Mouse (Mus musculus) midbrain, embryonic 15.5 days (tissue): ENCODE measurements around the gene Fancg. TPM values are rescaled to one million over a fixed set of nuclear protein-coding genes. Genes with fewer than 3 reads are reported as not detected.

Experiments
- ATAC-seq: fragments of 200-750 bp; cut with Nextera tagmentation; replicated peaks from 2 replicates; pipeline ENCODE4 v1.8.0; 2017; ENCODE audit warnings: moderate TSS enrichment
- H3K27ac ChIP-seq: fragments of 300-500 bp; sonication (generic); 2 replicates; pipeline ENCODE4 v1.5.1; 2015; ENCODE audit warnings: mild to moderate bottlenecking, inconsistent platforms
- H3K27me3 ChIP-seq: fragments of 300-500 bp; sonication (generic); replicated peaks from 2 replicates; pipeline ENCODE4 v1.6.1; 2015; ENCODE audit warnings: inconsistent platforms
- H3K36me3 ChIP-seq: fragments of 300-500 bp; sonication (generic); replicated peaks from 2 replicates; pipeline ENCODE4 v1.6.1; 2015; ENCODE audit warnings: inconsistent platforms
- H3K4me1 ChIP-seq: fragments of 300-500 bp; sonication (generic); 2 replicates; pipeline ENCODE4 v1.6.1; 2015; ENCODE audit warnings: inconsistent platforms
- H3K4me2 ChIP-seq: fragments of 300-500 bp; sonication (generic); 2 replicates; pipeline ENCODE4 v1.6.1; 2015; ENCODE audit warnings: inconsistent platforms, mild to moderate bottlenecking, moderate library complexity
- H3K4me3 ChIP-seq: fragments of 300-500 bp; sonication (generic); 2 replicates; pipeline ENCODE4 v1.5.1; 2015; ENCODE audit warnings: mild to moderate bottlenecking, inconsistent platforms
- H3K9ac ChIP-seq: fragments of 300-500 bp; sonication (generic); 2 replicates; pipeline ENCODE4 v1.6.1; 2015; ENCODE audit warnings: mild to moderate bottlenecking, inconsistent platforms
- H3K9me3 ChIP-seq: fragments of 300-500 bp; sonication (generic); 2 replicates; pipeline ENCODE4 v1.6.1; 2016; ENCODE audit warnings: inconsistent platforms
- WGBS: fragments of 180-500 bp; shearing (Covaris S2); methylation state at CpG from one replicate; pipeline ENCODE4 v1.1.7; 2015; ENCODE audit warnings: mixed read lengths; 5-methylcytosine and 5-hydroxymethylcytosine counted together
- polyA plus RNA-seq: library from polyadenylated mRNA; unstranded; fragments of >200 nt; fragmentation: Nextera tagmentation; extraction: Ambion mirVana; gene quantifications from 2 replicates; pipeline ENCODE4 v1.2.1, GENCODE M21; 2015

The Fancg gene
- polyA plus RNA-seq, 1 experiment from 2014 or later = 29.5 TPM

DNA sequence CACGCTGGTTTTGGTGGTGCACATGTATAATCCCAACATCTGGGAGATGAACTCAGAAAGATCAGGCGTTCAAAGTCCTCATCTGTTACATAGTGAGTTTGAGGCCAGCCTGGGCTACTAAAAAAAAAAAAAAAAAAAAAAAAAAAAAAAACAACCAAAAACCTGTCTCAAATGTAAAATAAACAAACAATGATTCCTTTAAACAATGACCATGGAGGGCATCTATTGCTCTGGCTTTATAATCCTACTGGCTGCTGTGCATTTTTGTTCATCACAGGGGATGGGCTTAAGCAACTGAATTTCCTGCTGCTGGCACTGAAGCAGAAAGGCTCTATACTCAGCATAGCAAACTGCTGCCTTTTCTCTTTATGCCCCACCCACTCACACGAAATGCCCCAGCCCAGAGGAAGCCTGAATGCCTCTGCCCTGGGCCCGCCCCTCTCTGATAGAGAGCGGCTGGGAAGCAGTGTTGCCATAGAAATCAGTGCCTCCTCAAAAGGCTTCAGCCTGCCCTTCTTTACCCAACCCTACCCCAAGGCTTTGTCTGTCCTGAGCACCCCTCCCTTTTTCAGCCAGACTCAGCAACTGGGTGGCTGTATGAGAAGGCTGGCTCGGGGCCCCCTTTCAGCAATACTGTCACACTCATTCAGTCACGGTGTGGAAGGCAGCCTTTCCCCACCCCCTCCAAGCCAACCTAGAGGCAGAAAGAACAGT, 33.5 kb upstream of the Fancg start:
- Histone ChIP-seq H3K4me2 (peak overlapping the region; percentile 81), H3K27me3 (no peaks in the 10 kb centered on the region), H3K36me3 (no peaks in the 10 kb centered on the region), H3K4me3 (peak overlapping the region; percentile 54), H3K4me1 (peaks cover 45% of the 10 kb centered on the region), H3K27ac (peak overlapping the region; percentile 90), H3K9me3 (no peaks in the 10 kb centered on the region), H3K9ac (peak overlapping the region; percentile 63)
- ATAC-seq = peak; percentile 48
- 5% methylated on average over 7 of the region's 7 CpGs for WGBS

DNA sequence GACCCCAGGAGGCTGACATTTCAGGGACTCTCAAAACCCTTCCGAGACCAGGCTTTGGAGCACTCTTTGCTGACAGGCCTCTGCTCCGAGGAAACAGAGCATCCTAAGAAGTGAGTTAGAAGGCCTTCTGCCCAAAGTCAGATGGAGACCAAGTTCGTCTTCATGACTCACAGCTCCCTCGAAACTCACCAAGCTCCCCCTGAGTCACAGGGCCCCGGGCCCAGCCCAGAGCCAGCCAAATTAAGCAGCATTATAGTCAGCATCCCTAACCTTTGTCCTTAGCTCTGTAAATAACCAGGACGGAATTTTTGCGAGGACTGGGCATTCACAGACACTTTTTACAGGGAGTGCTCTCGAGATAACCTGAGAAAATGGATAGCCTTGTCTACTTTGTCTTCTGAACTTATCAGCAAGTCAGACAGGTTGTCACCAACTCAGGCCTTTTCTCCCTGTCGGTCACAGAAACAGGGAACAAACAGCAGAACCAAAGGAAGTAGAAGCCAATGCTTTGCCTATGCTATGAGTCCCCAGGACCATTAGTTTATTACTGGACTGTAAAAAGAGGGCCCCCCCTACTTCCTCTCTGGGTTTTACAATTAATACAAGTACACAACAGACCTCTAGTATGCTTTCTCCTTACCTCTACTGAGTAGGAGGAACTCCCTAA, 30.7 kb upstream of the Fancg start:
- Histone ChIP-seq H3K9me3 (no peaks in the 10 kb centered on the region), H3K36me3 (peaks cover 8% of the 10 kb centered on the region), H3K4me2 (peak overlapping the region; percentile 20; the same call in 1 of the 2 replicates), H3K4me3 (no peak overlapping the region), H3K27me3 (no peaks in the 10 kb centered on the region), H3K9ac (no peak overlapping the region), H3K27ac (peak overlapping the region; percentile 46), H3K4me1 (peaks cover 54% of the 10 kb centered on the region)
- no peak for ATAC-seq
- 51% methylated on average over 9 of the region's 9 CpGs for WGBS

DNA sequence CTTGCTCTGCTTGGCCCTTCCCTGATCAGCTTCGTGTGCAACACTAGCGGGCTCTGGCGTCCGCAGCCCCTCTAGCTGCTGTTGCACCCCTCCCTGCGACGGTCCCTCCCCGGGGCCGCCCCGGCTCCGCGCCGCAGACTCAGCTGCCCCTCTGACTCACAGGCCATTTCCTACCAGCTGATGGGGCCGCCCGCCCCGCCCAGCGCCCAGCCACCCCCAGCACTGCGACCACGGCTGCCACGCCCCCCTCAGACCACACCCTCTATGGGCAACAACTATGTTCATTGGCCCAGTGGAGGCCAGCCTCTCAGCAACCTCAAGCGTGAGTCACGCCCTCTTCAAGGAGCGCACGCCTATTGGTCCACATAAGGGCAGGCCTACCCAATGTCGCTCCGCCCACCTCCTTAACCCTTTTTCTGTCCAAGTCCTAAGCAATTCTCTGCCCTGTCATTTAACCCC, 29.8 kb upstream of the Fancg start:
- peak overlapping the region; percentile 79 for H3K27ac ChIP-seq
- H3K4me1 ChIP-seq = peaks cover 53% of the 10 kb centered on the region
- ATAC-seq = peak; percentile 97
- no peaks in the 10 kb centered on the region for H3K27me3 ChIP-seq
- no peaks in the 10 kb centered on the region for H3K9me3 ChIP-seq
- H3K4me3 ChIP-seq = peak overlapping the region; percentile 76
- H3K4me2 ChIP-seq = peak overlapping the region; percentile 62
- under 1% methylated on average over 25 of the region's 25 CpGs for WGBS
- peak overlapping the region; percentile 74 for H3K9ac ChIP-seq
- peaks cover 17% of the 10 kb centered on the region for H3K36me3 ChIP-seq

DNA sequence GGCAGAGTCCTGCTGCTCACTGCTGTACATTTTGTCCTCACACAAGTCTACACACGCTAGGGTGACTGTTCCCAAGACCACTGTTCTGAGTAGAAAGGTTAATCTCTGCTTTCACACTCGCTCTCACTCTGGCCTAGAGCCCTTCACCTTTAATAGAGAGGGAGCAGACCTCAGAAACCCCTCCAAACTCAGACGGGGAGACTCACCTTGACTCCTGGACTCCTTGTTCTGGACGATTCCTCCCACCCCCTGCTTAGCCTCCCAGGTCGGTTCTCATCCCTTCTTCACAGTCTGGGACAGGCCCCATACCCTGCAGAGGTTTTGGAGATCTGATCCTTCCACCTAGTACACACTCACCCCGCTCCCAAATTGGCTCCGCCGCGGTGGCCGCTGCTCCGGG, 29.3 kb upstream of the Fancg start:
- Histone ChIP-seq H3K4me1 (peaks cover 48% of the 10 kb centered on the region), H3K9me3 (no peaks in the 10 kb centered on the region), H3K4me3 (peak overlapping the region; percentile 76), H3K27me3 (no peaks in the 10 kb centered on the region), H3K27ac (peak overlapping the region; percentile 79), H3K9ac (peak overlapping the region; percentile 74), H3K4me2 (peak overlapping the region; percentile 62), H3K36me3 (peaks cover 21% of the 10 kb centered on the region)
- ATAC-seq = peak; percentile 38
- 1% methylated on average over 11 of the region's 11 CpGs for WGBS

DNA sequence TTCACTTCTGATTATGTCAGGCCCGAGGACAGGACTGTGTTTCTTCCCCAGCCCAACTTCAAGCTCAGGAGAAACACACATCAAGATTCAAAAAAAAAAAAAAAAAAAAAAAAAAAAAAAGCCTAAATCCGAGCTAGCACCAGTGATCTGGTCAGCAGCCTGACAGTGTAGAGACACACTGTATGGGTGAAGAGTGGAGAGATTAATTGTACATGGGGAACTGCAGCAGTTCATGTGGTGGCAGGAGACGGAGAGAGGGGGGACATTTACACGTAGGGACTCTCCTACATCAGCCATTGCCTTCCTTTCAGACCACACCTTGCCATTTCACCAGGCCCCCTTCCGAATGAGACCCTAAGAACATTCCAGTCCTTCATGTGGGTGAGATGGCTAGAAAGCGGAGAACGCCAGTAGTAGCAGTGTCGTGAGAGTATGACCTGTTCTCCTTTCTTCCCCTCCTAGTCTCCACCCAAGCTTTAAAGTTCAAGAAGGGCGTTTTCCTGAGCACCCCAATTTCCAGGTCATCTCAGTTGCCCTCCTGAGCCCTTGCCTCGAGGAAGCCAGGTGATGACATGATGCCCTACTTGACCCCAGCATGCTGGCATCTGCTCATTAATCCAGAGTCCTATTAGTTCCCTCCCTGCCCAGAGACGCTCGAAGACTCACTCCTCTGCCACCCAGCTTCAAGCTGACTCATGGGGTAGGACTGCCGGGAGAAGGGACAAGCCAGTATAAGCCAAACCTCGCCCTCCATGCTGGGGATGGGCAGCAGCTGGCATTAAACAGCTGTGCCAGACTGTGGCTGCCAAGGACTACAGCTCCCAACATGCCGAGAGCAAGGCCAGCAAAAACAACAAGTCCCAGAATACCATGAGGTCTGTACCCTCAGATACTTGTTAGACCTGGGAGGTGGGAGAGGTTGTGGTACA, 28.5 kb upstream of the Fancg start:
- no peak for ATAC-seq
- peak overlapping the region; percentile 74 for H3K9ac ChIP-seq
- no peaks in the 10 kb centered on the region for H3K27me3 ChIP-seq
- H3K4me3 ChIP-seq = peak overlapping the region; percentile 76
- peak overlapping the region; percentile 79 for H3K27ac ChIP-seq
- peaks cover 29% of the 10 kb centered on the region for H3K36me3 ChIP-seq
- H3K4me2 ChIP-seq = peak overlapping the region; percentile 62
- H3K9me3 ChIP-seq = no peaks in the 10 kb centered on the region
- peaks cover 40% of the 10 kb centered on the region for H3K4me1 ChIP-seq
- WGBS = 55% methylated on average over 15 of the region's 15 CpGs

DNA sequence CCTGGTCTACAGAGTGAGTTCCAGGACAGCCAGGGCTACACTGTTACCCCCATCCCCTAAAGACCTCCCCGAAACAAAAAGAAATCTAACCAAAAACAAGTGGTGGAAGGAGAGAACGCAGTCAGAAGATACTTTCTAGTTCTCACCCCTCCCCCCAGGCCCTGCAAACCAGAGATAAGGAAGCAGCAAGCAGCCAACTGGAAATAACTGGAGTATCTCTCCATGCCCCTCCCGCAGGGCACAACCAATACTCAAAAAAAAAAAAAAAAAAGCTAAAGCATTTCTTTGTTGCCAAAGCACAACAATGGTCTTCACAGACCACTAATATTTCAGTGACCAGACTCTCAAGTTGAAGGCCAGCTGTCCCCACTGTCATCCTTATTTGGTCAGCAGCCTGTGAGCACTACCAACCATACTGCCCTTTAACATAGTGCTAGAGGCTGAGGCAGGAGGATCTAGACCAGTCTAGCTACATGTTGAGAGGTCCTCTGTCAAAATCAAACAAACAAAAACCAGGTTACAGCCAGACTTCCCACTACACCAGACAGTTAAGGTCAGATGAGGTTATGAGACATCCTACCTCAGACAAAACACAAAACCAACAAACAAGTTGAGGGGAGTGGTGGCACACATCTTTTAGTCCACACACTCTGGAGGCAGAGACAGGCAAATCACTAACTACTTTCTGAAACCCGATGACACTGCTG, 27.7 kb upstream of the Fancg start:
- H3K4me3 ChIP-seq = peak overlapping the region; percentile 76; the same call in 1 of the 2 replicates
- no peak for ATAC-seq

DNA sequence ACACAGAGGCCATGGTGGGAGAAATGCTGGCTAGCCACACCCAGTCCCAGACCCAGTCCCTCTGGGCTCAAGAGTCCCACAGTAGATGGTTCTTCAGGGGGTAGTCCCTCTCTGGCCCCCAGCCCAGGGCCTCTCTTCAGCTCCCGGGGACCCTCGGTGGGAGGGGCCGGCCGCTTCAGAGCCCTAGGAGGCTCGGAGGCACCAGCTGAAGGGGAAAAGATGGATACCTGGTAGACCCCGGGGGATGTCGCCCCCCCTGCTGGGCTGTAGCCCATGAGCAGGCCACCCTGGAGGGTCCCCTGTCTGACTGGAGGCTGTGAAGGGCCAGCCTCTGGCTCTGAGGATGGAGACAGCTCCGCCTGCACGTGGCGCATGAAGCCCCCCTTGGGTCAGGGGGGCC, 26.1 kb upstream of the Fancg start:
- H3K9ac ChIP-seq = no peak overlapping the region
- no peaks in the 10 kb centered on the region for H3K27me3 ChIP-seq
- WGBS = 89% methylated on average over 9 of the region's 10 CpGs
- ATAC-seq = no peak
- peaks cover 45% of the 10 kb centered on the region for H3K4me1 ChIP-seq
- H3K4me3 ChIP-seq = no peak overlapping the region
- no peak overlapping the region for H3K27ac ChIP-seq
- H3K36me3 ChIP-seq = peaks cover 36% of the 10 kb centered on the region
- H3K9me3 ChIP-seq = no peaks in the 10 kb centered on the region
- H3K4me2 ChIP-seq = no peak overlapping the region

More for the DNA sequence above, 27.7 kb upstream of the Fancg start:
- no peaks in the 10 kb centered on the region for H3K9me3 ChIP-seq
- peaks cover 36% of the 10 kb centered on the region for H3K36me3 ChIP-seq
- H3K27me3 ChIP-seq = no peaks in the 10 kb centered on the region
- H3K27ac ChIP-seq = no peak overlapping the region
- WGBS = 71% methylated on average over 4 of the region's 4 CpGs
- H3K9ac ChIP-seq = no peak overlapping the region
- H3K4me2 ChIP-seq = peak overlapping the region; percentile 62
- peaks cover 34% of the 10 kb centered on the region for H3K4me1 ChIP-seq

DNA sequence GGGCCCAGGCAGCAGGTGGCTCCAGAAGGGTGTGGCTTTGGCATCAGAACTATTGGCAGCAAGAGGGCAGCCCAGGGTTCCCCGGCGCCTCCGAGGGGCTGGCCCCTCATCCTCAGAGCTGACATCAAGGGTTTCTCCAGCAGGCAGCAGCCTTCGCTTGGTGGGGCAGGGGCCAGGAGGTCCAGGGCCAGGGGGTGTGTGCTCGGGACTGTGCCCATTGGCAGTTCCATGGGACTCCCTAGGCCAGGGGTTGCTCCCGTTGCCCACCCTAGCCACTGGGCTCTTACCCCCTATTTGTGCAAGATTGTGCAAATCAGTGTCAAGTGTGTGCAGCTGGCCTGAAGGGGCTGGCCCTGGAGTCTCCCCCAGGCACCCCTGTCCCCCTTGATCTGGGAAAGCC, 25.5 kb upstream of the Fancg start:
- WGBS = 92% methylated on average over 6 of the region's 6 CpGs
- H3K27me3 ChIP-seq = no peaks in the 10 kb centered on the region
- H3K4me3 ChIP-seq = no peak overlapping the region
- H3K36me3 ChIP-seq = peaks cover 36% of the 10 kb centered on the region
- H3K27ac ChIP-seq = no peak overlapping the region
- H3K9ac ChIP-seq = no peak overlapping the region
- H3K4me1 ChIP-seq = peaks cover 43% of the 10 kb centered on the region
- no peak overlapping the region for H3K4me2 ChIP-seq
- ATAC-seq = no peak
- H3K9me3 ChIP-seq = no peaks in the 10 kb centered on the region

DNA sequence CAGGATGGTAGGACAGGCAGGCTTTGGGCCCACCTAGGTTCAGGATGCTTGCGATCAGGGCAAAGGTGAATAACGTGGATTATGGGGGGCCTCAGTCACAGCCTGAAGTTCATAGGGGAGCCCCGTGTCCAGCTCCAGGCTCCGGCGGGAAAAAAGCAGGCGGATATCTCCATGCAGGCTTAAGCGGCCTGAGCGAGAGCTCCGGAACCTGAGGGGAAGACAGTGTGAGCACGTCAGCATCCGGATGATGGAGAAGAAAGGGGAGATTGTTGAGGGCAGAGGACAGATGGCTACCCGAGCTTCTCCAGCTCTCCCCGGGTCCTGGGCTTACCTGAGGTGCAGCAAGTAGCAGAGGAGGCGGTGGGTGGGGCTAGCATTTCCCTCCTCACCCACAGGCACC, 23.2 kb upstream of the Fancg start:
- 88% methylated on average over 14 of the region's 14 CpGs for WGBS

DNA sequence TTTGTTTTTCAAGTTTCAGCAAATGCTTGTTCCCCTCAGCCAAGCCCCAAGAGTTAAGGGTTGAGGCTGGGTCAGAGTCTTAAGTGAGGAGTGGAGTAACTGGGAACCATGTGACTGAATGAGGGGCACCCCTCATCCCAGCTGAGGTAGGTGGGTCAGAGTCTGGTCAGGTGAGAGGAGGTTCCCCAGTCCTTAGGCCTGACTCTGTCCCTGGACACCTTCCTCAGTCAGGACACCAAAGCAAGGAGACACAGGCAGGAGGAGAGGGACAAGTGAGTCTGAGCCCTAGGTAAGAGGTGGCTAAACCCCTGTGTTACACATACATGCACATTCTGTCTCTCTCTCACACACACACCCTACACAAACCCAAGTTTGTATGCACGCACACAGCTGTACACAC, 22.2 kb upstream of the Fancg start:
- Histone ChIP-seq H3K9ac (no peak overlapping the region), H3K4me1 (peaks cover 33% of the 10 kb centered on the region), H3K27me3 (no peaks in the 10 kb centered on the region), H3K27ac (peak overlapping the region; percentile 82), H3K4me3 (no peak overlapping the region), H3K4me2 (no peak overlapping the region), H3K9me3 (no peaks in the 10 kb centered on the region), H3K36me3 (peaks cover 50% of the 10 kb centered on the region)
- WGBS = 95% methylated on average over 1 of the region's 1 CpGs
- no peak for ATAC-seq

More for the DNA sequence above, 23.2 kb upstream of the Fancg start:
- no peak overlapping the region for H3K4me3 ChIP-seq
- H3K4me1 ChIP-seq = peaks cover 43% of the 10 kb centered on the region
- H3K36me3 ChIP-seq = peaks cover 41% of the 10 kb centered on the region
- no peak overlapping the region for H3K27ac ChIP-seq
- H3K27me3 ChIP-seq = no peaks in the 10 kb centered on the region
- no peaks in the 10 kb centered on the region for H3K9me3 ChIP-seq
- ATAC-seq = no peak
- no peak overlapping the region for H3K4me2 ChIP-seq
- no peak overlapping the region for H3K9ac ChIP-seq

DNA sequence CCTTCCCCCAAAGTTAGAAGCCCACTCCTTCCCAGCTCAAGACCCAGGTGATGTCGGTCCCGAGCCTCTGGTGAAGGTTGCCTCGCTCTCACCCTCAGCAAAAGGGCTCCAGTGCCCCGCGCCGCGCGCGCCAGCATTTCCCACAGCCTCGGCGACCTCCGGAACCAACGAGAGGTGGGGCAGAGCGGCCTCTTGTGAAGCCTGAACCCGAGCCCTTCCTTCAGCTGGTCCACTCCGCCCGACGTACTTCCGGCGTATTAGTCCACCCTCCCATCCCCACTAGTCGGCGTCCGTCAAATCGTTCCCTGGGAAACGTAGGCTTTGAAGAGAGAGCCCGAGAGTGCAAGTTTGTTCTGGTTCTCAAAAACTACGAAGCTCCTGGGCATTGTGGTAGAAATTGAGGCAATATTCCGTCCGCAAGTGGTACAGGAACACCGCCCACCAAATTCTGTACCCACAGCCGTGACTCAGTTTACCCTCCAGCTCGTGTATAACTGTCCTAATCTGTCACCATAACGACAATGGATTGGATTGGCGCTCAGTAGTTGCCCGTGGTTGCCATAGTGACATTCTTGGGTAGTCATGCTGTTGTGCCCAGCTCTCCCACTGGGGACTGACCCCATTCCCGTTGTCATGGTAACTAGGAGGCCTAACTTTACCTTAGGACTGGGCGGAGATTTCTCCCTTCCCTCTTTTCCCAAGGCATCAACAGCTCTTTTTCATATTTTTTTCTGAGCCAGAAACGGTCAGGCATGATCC, 21.1 kb upstream of the Fancg start, which contains the start of gene Stoml2:
Stoml2 (minus strand) TSS at position 474 of the 759 bp plus-strand sequence.
- H3K9me3 ChIP-seq = no peaks in the 10 kb centered on the region
- peak within 1 kb of the TSS; percentile 64 for H3K4me3 ChIP-seq
- H3K36me3 ChIP-seq = peaks cover 51% of the 10 kb centered on the region
- peak; percentile 96 for ATAC-seq
- peak within 1 kb of the TSS; percentile 86 for H3K4me2 ChIP-seq
- H3K27me3 ChIP-seq = no peaks in the 10 kb centered on the region
- peak within 1 kb of the TSS; percentile 67 for H3K9ac ChIP-seq
- peak within 1 kb of the TSS; percentile 82 for H3K27ac ChIP-seq
- under 1% methylated on average over 38 of the region's 38 CpGs for WGBS
- peaks cover 28% of the 10 kb centered on the region for H3K4me1 ChIP-seq
